Mouse (Mus musculus) cerebellum, postnatal 14 days (tissue): ENCODE data around the gene Gtf2e1.
A peak's percentile ranks its signal among the peaks of the same experiment; 100 is the strongest.

ENCODE experiments used
- DNase-seq, 2 experiments: peaks; one replicate each; pipeline ENCODE4 v3.0.0; 2021; ENCODE audit warnings: mixed read lengths in 2 of 2

Gene Gtf2e1

GRCm38 (mm10) chr16:37478311-37479291 is 61.0 kb downstream of the Gtf2e1 start:
- no peak for DNase-seq

DNA sequence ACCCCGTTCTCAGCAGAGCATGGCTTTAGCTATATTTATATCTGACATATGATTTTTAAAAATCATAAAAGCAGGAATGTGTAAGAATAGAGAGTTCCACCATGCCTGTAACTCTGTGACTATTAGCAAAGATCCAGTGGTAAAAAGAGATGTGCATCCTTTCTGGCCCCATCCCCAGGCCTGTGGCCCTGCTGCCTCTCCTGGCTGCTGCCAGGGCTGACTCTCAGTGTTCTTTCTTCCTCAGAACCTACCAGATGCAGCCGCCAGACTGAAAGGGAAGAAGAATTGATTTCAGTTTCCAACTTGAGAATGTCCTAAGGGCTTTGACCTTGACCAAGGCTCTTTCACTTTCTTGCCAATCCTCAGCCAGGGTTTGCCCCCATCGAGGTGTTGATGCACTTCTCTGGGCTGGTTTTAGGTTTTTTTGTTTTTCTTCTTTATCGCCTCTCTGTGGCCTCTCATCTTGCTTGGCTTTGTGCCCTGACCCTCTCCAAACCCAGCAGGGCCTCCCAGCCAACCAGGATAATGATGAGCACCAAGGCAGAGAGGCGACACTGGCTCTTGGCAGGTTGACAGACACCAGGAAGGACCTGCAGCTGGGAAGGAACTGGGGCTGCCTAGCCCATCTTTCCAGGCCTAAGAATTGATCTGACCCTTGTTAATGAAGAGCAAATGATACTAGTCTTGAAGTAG is 66.8 kb downstream of the Gtf2e1 start:
- peak; percentile 67 to 69 for DNase-seq

DNA sequence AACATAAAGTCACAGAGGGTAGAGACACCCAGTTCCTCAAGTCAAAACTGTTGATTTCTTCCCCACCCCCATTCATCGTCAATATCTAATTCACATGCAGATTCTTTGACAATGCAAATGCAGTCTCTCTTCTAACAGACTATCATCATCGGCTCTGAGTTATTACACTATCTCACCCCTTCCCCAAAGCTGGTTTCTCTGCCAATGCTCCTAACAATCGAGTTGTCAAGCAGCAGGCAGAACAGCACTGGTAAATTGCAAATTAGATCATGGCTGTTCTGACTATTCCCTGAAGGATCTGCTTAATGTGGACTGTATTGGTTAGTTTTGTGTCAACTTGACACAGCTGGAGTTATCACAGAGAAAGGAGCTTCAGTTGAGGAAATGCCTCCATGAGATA is 70.0 kb downstream of the Gtf2e1 start:
- no peak for DNase-seq

- DNase-seq: peak; percentile 82 to 90
Observed at GRCm38 (mm10) chr16:37463981-37464380, 75.6 kb downstream of the Gtf2e1 start.

GRCm38 (mm10) chr16:37462886-37463285 is 76.7 kb downstream of the Gtf2e1 start:
- DNase-seq: no peak

DNA sequence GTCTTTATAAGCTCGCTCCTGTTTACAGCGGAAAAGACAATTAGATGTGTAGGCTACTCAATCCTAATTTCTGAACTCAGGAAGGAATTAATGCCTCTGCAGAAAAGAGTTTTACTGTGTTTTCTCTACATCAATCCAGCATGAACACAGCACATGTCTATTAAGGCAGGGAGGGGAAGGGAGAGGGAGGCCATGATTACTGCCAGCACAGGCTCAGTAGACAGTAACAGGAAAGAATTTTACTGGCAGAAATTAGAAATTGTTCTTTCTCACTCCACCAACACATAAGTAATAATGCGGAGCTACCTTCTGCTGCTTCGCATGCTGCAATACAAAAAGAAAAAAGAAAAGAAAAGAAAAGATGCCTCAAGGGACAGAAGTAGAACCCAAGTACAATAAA is 78.0 kb downstream of the Gtf2e1 start:
- no peak for DNase-seq
